Mouse (Mus musculus): ENCODE measurements around the gene Fbn1.

Fbn1 gene

GRCm38 (mm10) chr2:125394428-125395101, 113.2 kb downstream of the Fbn1 start:
- no peak for DNase-seq (ENCODE audit: low spot score in 2 of 2)

DNA sequence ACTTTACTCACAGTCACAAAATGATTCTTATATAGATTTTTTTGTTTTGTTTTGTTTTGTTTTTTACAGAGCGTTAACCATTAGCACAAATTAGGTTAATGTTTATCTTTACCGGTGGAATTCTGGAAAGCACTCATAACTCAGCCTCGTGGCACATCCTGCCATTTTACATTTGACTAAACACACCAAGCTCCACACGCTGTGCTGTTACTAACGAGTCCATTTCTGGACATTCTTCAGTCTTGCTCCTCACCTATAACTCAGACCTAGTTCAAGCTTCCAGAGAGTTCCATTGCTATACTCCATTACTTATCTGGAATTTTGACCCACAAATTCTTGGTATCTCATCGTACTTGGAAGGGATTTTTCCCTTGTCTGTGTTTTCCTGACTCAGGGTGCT, 116.2 kb downstream of the Fbn1 start:
- DNase-seq (ENCODE audit: low spot score in 2 of 2), result no peak

GRCm38 (mm10) chr2:125389796-125390195, 118.0 kb downstream of the Fbn1 start:
- DNase-seq (ENCODE audit: low spot score in 2 of 2), result no peak

DNA sequence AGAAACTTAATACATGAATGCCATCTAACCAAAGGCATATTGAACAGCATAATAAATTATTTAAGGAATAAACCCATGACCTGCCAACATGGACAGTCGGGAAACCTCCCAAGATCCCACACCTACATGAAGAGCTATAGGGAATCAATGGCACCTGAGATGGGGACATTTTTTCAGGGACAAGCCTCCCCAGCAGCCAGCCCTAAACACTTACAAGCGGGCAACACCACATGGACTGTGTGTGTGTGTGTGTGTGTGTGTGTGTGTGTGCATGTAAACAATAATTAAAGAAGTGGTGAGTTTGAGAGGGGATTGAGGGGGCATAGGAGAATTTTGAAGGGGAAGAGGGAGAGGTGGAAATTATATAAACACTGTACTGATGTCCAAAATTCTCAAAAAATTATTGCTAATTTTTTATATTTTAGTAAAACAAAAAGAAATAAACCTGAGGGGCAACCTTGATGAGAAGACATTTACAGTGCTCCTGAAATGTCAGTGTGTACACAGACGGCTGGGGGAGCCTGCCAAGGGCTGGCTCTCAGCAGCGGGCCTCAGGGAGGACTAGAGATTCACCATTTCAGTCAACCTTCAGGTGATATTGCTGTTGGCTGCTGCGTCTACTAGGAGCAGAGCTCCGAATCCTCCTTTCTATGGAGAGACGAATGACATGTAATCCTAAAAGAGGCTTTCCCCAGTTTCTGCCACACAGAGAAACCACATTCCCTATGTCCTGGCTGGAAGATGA, 121.4 kb downstream of the Fbn1 start:
- DNase-seq (ENCODE audit: low spot score in 2 of 2), result no peak

DNA sequence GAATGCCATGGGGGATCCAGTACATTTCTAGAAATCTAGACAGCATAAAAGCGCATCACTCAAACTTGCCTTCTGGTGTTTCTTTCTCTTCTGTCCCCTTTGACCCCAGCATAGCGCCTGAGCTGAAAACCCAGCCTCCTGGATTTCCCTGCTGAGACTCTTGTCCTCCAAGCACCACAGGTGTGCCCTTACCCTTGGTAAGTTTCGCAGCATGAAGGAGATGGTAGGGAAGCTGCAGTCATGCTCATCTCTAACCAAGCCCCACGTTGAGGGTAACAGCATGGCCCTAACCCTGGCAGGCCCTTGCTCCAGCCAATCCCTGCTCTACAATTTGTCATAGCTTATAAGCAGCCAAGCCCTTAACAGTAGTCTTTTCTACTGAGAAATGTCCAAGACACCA, 122.9 kb downstream of the Fbn1 start:
- no peak for DNase-seq (ENCODE audit: low spot score in 2 of 2)

DNA sequence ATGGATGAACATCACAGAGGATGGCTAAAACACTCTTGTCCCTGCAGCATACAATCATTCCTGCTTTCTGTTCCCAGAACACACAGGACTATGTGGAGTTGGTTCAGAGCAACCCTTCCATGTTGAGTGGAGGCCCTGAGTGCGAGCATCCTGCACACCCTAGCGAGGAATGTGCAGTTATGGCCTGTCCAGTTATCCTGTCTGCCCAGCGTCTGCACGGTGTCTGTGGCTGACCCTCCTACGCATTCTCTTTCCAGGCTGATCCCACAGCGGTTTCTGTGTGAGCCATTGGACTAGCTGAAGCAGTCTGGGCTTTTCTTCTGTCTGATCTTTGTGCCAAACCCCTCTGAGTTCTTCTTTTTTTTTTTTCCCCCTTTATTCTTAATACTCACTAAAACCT, 123.4 kb downstream of the Fbn1 start:
- DNase-seq (ENCODE audit: low spot score in 2 of 2), result no peak

DNA sequence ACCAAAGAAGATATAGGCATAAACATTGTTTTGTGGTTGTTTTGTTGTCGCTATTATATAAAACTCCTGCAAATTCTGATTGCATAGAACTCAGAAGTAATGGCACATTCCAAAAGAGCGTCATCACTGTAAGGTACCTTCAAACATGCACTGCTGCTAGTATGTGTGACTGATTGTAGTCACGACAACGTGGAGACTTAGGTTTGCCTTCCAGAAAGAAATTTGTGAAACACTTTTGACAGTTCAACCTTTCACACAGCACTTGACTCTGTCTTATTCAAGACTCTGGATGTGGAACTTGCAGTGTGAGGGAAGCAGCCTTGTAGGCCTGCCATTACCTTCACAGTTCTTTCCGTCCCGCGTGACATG, 124.5 kb downstream of the Fbn1 start:
- no peak for DNase-seq (ENCODE audit: low spot score in 2 of 2)

- no peak for DNase-seq (ENCODE audit: low spot score in 2 of 2)
Observed at GRCm38 (mm10) chr2:125382613-125383272, 125.0 kb downstream of the Fbn1 start.

DNA sequence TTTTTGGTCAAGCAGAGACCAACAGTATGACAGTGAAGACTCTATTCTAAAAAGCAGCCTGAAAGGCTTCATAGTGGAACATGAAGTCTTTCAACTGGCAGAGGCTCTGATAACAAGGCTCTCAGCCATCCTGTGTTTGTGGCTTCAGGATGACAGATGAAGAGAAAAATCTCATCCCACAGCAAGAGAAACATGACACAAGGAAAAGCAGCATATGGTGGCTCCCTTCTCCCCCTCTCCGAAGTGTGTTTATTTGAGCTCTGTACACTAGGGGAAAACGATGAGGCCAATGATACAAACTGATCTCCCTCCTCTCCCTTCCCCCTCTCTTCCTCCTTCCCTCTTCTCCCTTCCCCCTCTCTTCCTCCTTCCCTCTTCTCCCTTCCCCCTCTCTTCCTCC, 127.7 kb downstream of the Fbn1 start:
- DNase-seq (ENCODE audit: low spot score in 2 of 2), result no peak

DNA sequence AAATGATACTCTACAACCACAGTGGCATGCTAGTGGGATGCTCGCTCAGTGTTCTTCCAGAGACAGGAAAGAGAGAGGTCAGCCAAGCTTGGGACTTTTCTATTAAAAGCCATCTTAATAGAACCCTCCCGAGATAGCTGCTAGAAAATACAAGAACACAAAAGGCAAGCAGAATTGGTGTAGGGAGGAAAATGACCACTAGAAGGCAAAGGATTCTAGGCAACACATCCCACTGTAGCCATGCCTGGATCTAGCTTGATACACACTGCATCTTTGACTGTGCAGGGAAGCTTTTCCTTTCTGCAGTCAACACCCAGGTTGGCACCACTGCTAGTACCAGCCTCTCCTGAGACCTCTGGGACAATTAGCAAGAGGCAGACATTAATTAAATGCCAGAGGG, 128.6 kb downstream of the Fbn1 start:
- DNase-seq (ENCODE audit: low spot score in 2 of 2), result no peak

DNA sequence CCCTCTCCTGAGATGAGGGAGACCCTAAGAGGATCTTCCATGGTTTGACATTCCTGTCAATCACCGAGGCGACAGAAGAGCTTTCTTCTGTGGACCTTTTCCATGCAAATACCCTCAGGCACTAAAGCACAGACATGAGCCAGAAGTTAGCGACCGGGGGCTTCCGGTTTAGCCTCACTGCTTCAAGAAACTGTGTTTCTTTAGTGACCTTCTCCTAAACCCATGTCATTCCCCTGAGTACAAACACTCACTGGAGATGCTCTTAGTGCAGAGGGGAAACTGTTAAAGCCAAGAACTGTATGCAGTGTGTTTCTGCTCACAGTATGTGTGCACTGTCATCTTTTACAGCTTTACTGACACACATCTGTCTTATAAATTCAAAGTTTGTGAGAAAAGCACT, 131.9 kb downstream of the Fbn1 start:
- DNase-seq (ENCODE audit: low spot score in 2 of 2), result no peak

GRCm38 (mm10) chr2:125375301-125375700, 132.5 kb downstream of the Fbn1 start:
- no peak for DNase-seq (ENCODE audit: low spot score in 2 of 2)

- no peak for DNase-seq (ENCODE audit: low spot score in 2 of 2)
Observed at GRCm38 (mm10) chr2:125369666-125370065, 138.1 kb downstream of the Fbn1 start.

- DNase-seq (ENCODE audit: low spot score in 2 of 2), result no peak
Observed at GRCm38 (mm10) chr2:125368616-125369015, 139.2 kb downstream of the Fbn1 start.

GRCm38 (mm10) chr2:125361661-125362060, 146.1 kb downstream of the Fbn1 start:
- DNase-seq (ENCODE audit: low spot score in 2 of 2), result no peak

- DNase-seq (ENCODE audit: low spot score in 2 of 2), result no peak
Observed at GRCm38 (mm10) chr2:125356486-125356885, 151.3 kb downstream of the Fbn1 start.

- DNase-seq (ENCODE audit: low spot score in 2 of 2), result no peak
Observed at GRCm38 (mm10) chr2:125356068-125356467, 151.7 kb downstream of the Fbn1 start.

DNA sequence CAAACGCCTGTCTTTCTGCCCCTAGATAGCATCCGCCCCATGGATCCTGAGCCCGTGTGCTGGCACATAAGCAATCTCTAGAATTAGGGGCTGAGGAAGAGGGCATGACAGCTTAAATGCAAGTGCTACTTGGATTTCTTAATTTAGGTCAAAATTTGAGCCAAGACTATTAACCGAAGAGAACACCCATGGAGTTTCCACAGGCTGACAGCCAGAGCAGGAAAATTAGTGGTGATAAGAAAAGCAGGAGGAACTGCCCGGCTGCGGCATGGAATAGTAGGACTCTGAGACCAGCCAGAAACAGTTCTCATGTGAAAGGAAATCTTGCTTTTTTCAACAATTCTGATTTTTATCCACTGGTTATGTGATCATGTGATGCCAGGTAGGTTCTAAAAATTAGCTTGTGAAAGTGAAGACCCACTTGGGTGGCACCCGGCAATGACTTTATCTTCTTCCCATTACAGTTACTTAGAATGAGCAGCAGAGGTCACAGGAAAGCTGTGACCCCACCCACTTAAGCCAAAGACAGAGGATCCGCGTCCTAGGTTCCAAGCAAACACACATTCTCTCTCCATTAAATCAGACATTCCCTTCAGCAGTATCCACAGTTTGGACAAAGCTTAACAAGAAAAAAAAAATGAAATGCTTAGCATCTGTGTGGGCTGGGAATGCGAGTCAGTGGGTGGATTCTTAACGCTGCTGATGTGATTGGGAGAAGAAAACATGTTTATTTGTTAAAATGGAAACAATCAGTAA, 152.4 kb downstream of the Fbn1 start:
- DNase-seq (ENCODE audit: low spot score in 2 of 2), result no peak

DNA sequence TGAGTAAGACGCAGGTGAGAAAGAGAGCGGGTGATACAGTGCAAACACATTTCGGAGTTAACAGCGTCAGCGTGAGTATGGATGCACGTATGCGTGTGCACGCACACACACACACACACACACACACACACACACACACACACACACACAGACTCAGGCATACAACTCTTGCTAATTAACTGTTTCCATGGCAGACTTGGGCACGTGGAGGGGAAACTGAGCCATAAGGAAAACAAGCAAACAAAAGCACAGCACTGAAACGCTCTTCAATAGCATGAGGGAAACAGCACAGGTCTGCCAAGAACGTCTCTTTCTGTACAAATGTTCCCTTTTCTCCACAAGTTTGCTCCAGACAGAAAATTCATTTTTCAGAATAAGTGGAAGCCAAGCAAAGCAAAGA, 153.2 kb downstream of the Fbn1 start:
- no peak for DNase-seq (ENCODE audit: low spot score in 2 of 2)

- no peak for DNase-seq (ENCODE audit: low spot score in 2 of 2)
Observed at GRCm38 (mm10) chr2:125349144-125349543, 158.6 kb downstream of the Fbn1 start.

GRCm38 (mm10) chr2:125342181-125342950, 165.4 kb downstream of the Fbn1 start:
- no peak for DNase-seq (ENCODE audit: low spot score in 2 of 2)

DNA sequence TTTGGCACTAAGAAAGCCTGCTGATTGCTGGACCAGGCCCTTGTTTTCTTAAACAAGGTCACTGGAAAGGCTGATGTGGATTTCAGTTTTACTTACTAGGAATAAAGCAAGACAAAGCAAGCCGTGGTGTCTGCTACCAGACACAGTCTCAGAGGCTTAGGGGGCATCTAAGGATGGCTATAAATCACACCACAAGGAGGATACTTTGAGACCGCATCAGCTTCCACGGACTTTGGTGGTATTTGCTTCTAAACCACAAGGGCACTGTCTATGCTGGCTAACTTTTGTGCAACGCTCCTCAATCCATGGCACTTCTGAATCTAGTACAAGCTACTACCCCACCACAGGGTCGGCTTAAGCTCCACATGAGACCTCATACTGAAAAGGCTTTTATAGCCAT, 167.4 kb downstream of the Fbn1 start:
- DNase-seq (ENCODE audit: low spot score in 2 of 2), result no peak
